Mouse (Mus musculus): ENCODE measurements around the gene Mob3a. TPM values are rescaled to one million over a fixed set of nuclear protein-coding genes. Genes with fewer than 3 reads are reported as not detected.

Gene Mob3a
- total and polyA plus RNA-seq, 3 experiments = 56.9 to 84.2 (median 71.4) TPM

DNA sequence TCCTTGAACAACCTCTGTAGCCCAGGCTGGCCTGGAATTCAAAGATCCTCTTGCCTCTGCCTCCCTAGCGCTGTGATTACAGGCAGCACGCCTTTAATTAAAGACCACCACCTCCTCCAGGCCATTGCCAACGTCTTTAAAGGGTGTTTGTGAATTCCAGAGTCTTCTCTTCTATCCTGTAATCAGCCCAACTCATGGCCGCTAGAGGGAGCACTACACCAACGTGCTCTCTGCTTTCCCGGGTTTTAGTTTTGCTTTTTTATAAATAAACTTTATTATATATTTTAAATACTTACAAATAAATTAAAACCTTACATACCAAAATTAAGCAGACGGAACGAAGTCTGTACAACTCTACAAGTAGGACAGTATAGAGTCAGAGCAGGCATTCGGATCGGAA, 42.6 kb downstream of the Mob3a start:
- H3K27me3 ChIP-seq (replicated peaks) = no peaks in the 10 kb centered on the region
- peak; percentile 73 for DNase-seq (ENCODE audit: extremely low read depth)
- in situ Hi-C loops (cut with MboI; ENCODE audit: low pct_ligation_motif_present, low pct_unique_long_range_greater_than_20kb, low sequenced_read_pairs) (no loop called here), dilution Hi-C loops (cut with MboI; ENCODE audit: extremely low pct_ligation_motif_present, extremely low pct_unique_long_range_greater_than_20kb, low sequenced_read_pairs) (no loop called here)
- no peaks in the 10 kb centered on the region for H3K9me3 ChIP-seq (replicated peaks; ENCODE audit: low read length)
- peaks cover 20 to 69% of the 10 kb centered on the region in 2 experiments for H3K4me1 ChIP-seq (ENCODE audit: control insufficient read depth in 1 of 2, insufficient read depth in 2 of 2)
- H3K4me2 ChIP-seq (ENCODE audit: insufficient read depth, low read depth, poor library complexity, severe bottlenecking) = peak overlapping the region; percentile 96
- peak overlapping the region; percentile 71 for H3K9ac ChIP-seq (ENCODE audit: insufficient read depth, low read depth)
- no peak for TF ChIP-seq KAT2A (IDR thresholded peaks at IDR 0.05; ENCODE audit: insufficient replicate concordance, low read length)
- TF ChIP-seq CHD1 (IDR thresholded peaks at IDR 0.05; ENCODE audit: low read depth, low read length) = 0 out of 2 replicates have a peak, but pooled peaks have one; percentile 52
- peak; percentile 64 for TF ChIP-seq MXI1 (IDR thresholded peaks at IDR 0.05; ENCODE audit: low read depth, low read length)
- no peak for TF ChIP-seq MAX (IDR thresholded peaks at IDR 0.05; ENCODE audit: low read length)
- peak; percentile 25; the same call in 1 of the 2 replicates for TF ChIP-seq HCFC1 (IDR thresholded peaks at IDR 0.05; ENCODE audit: low read depth, low read length)
- 0 out of 2 replicates have a peak, but pooled peaks have one; percentile 37 for TF ChIP-seq E2F4 (IDR thresholded peaks at IDR 0.05; ENCODE audit: insufficient replicate concordance, low read depth, low read length)
- 0 out of 2 replicates have a peak, but pooled peaks have one; percentile 0 for TF ChIP-seq TCF12 (IDR thresholded peaks at IDR 0.05; ENCODE audit: low read depth, low read length)
- no peak for TF ChIP-seq RCOR1 (conservative IDR thresholded peaks at IDR 0.05; ENCODE audit: low read depth, low read length)
- no peak for TF ChIP-seq ZKSCAN1 (IDR thresholded peaks at IDR 0.05; ENCODE audit: borderline replicate concordance, low read depth, low read length)
- peak; percentile 77 to 79 for TF ChIP-seq CTCF (conservative IDR thresholded peaks at IDR 0.05 in 1 of 2, IDR thresholded peaks at IDR 0.05 in 1 of 2; ENCODE audit: low read depth in 2 of 2, low read length in 2 of 2)
- no peak for TF ChIP-seq JUN (IDR thresholded peaks at IDR 0.05; ENCODE audit: insufficient read depth, low read depth, low read length)
- TF ChIP-seq MYC (IDR thresholded peaks at IDR 0.05; ENCODE audit: low read depth, low read length) = peak; percentile 92
- peak; percentile 66 for TF ChIP-seq RAD21 (IDR thresholded peaks at IDR 0.05; ENCODE audit: low read depth, low read length)
- TF ChIP-seq POLR2A (IDR thresholded peaks at IDR 0.05; ENCODE audit: low read depth, low read length) = no peak
- TF ChIP-seq NRF1 (IDR thresholded peaks at IDR 0.05; ENCODE audit: low read depth, low read length) = no peak
- peak; percentile 57 for TF ChIP-seq SMC3 (IDR thresholded peaks at IDR 0.05; ENCODE audit: low read depth, low read length)
- no peak for TF ChIP-seq ZNF384 (IDR thresholded peaks at IDR 0.05; ENCODE audit: low read depth, low read length)
- TF ChIP-seq GABPA (IDR thresholded peaks at IDR 0.05; ENCODE audit: insufficient replicate concordance, low read depth, low read length) = no peak
- TF ChIP-seq ETS1 (conservative IDR thresholded peaks at IDR 0.05; ENCODE audit: low read depth, low read length) = no peak
- TF ChIP-seq SIN3A (IDR thresholded peaks at IDR 0.05; ENCODE audit: low read length) = peak; percentile 72
- peak overlapping the region; percentile 72 for H3K27ac ChIP-seq (ENCODE audit: insufficient read depth, low read depth)
- no peaks in the 10 kb centered on the region for H3K79me2 ChIP-seq (replicated peaks; ENCODE audit: control insufficient read depth, extremely low read depth, insufficient read depth, poor library complexity, severe bottlenecking)
- peak overlapping the region in 2 of 3 experiments; percentile 23 to 24 for H3K4me3 ChIP-seq (replicated peaks in 1 of 3; ENCODE audit: low read depth in 2 of 3, low read length in 2 of 3, poor library complexity in 1 of 3)
- peaks cover 0 to 3% of the 10 kb centered on the region in 2 experiments for H3K36me3 ChIP-seq (replicated peaks in 1 of 2; ENCODE audit: control insufficient read depth in 1 of 2, insufficient read depth in 1 of 2, low read length in 1 of 2)

DNA sequence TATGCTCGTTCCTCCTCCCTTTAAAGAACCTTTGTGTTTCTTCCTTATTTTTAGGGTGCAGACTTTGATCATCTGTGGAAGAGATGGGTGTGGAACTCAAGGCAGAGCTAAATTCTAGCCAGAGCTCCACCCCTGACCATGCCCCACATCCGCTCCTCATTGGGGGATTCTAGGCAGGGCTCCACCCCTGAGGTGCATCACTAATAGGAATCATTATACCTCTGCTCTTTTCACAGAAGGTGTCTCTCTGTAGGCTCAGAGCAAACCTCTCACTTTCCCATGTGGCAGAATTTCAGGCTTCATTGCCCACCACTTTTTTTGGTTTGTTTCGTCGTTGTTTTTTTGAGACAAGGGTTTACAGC, 43.0 kb downstream of the Mob3a start:
- no peaks in the 10 kb centered on the region for H3K79me2 ChIP-seq (replicated peaks; ENCODE audit: control insufficient read depth, extremely low read depth, insufficient read depth, poor library complexity, severe bottlenecking)
- H3K4me2 ChIP-seq (ENCODE audit: insufficient read depth, low read depth, poor library complexity, severe bottlenecking) = peak overlapping the region; percentile 96
- H3K9ac ChIP-seq (ENCODE audit: insufficient read depth, low read depth) = peak overlapping the region; percentile 71
- peak overlapping the region; percentile 72 for H3K27ac ChIP-seq (ENCODE audit: insufficient read depth, low read depth)
- dilution Hi-C loops (cut with MboI; ENCODE audit: extremely low pct_ligation_motif_present, extremely low pct_unique_long_range_greater_than_20kb, low sequenced_read_pairs) = no loop called here
- H3K9me3 ChIP-seq (replicated peaks; ENCODE audit: low read length) = no peaks in the 10 kb centered on the region
- no peak overlapping the region for H3K4me3 ChIP-seq (replicated peaks in 1 of 3; ENCODE audit: low read depth in 2 of 3, low read length in 2 of 3, poor library complexity in 1 of 3)
- in situ Hi-C loops (cut with MboI; ENCODE audit: low pct_ligation_motif_present, low pct_unique_long_range_greater_than_20kb, low sequenced_read_pairs) = no loop called here
- no peaks in the 10 kb centered on the region for H3K27me3 ChIP-seq (replicated peaks)
- DNase-seq (ENCODE audit: extremely low read depth) = peak; percentile 72
- TF ChIP-seq MXI1 (IDR thresholded peaks at IDR 0.05; ENCODE audit: low read depth, low read length) = peak; percentile 51
- TF ChIP-seq POLR2A (IDR thresholded peaks at IDR 0.05; ENCODE audit: low read depth, low read length) = peak; percentile 56; the same call in 1 of the 2 replicates
- TF ChIP-seq TBP (conservative IDR thresholded peaks at IDR 0.05; ENCODE audit: low read depth, low read length) = peak; percentile 67; the same call in 1 of the 2 replicates
- peak; percentile 48; the same call in 1 of the 2 replicates for TF ChIP-seq TCF12 (IDR thresholded peaks at IDR 0.05; ENCODE audit: low read depth, low read length)
- 0 out of 2 replicates have a peak, but pooled peaks have one; percentile 43 for TF ChIP-seq POLR2AphosphoS2 (IDR thresholded peaks at IDR 0.05; ENCODE audit: low read depth, low read length)
- 0 out of 2 replicates have a peak, but pooled peaks have one; percentile 55 for TF ChIP-seq MAX (IDR thresholded peaks at IDR 0.05; ENCODE audit: low read length)
- no peak for TF ChIP-seq ETS1 (conservative IDR thresholded peaks at IDR 0.05; ENCODE audit: low read depth, low read length)
- 0 out of 2 replicates have a peak, but pooled peaks have one; percentile 26 for TF ChIP-seq NRF1 (IDR thresholded peaks at IDR 0.05; ENCODE audit: low read depth, low read length)
- TF ChIP-seq ZMIZ1 (IDR thresholded peaks at IDR 0.05; ENCODE audit: low read depth, low read length) = no peak
- TF ChIP-seq IRF4 (IDR thresholded peaks at IDR 0.05; ENCODE audit: low read depth, low read length) = no peak
- H3K4me1 ChIP-seq (ENCODE audit: control insufficient read depth in 1 of 2, insufficient read depth in 2 of 2) = peaks cover 20 to 67% of the 10 kb centered on the region in 2 experiments
- peaks cover 0 to 3% of the 10 kb centered on the region in 2 experiments for H3K36me3 ChIP-seq (replicated peaks in 1 of 2; ENCODE audit: control insufficient read depth in 1 of 2, insufficient read depth in 1 of 2, low read length in 1 of 2)
